Mouse (Mus musculus): ENCODE results near the gene Itpripl1. TPM values are rescaled to one million over a fixed set of nuclear protein-coding genes. Genes with fewer than 3 reads are reported as not detected.

Itpripl1 gene
- total and polyA plus RNA-seq, 3 experiments: 19.7 to 30.6 (median 23.4) TPM

GRCm38 (mm10) chr2:127133621-127134461 is 9.4 kb downstream of the Itpripl1 start, which contains the start of gene Ncaph (continued):
- TF ChIP-seq ETS1 (conservative IDR thresholded peaks at IDR 0.05; ENCODE audit: low read depth, low read length): no peak
- peak; percentile 39 for TF ChIP-seq MAX (IDR thresholded peaks at IDR 0.05; ENCODE audit: low read length)
- TF ChIP-seq BHLHE40 (IDR thresholded peaks at IDR 0.05; ENCODE audit: low read depth, low read length): peak; percentile 49
- no peak for TF ChIP-seq UBTF (IDR thresholded peaks at IDR 0.05; ENCODE audit: low read depth, low read length)
- peak; percentile 14; the same call in 1 of the 2 replicates for TF ChIP-seq MEF2A (IDR thresholded peaks at IDR 0.05; ENCODE audit: borderline replicate concordance, low read depth, low read length)
- no peak for TF ChIP-seq MAFK (IDR thresholded peaks at IDR 0.05; ENCODE audit: insufficient replicate concordance, low read length)
- peak; percentile 99 for TF ChIP-seq NRF1 (IDR thresholded peaks at IDR 0.05; ENCODE audit: low read depth, low read length)
- TF ChIP-seq GABPA (IDR thresholded peaks at IDR 0.05; ENCODE audit: insufficient replicate concordance, low read depth, low read length): no peak
- peak; percentile 84 for TF ChIP-seq MXI1 (IDR thresholded peaks at IDR 0.05; ENCODE audit: low read depth, low read length)
- TF ChIP-seq CHD1 (IDR thresholded peaks at IDR 0.05; ENCODE audit: low read depth, low read length): no peak
- TF ChIP-seq PAX5 (IDR thresholded peaks at IDR 0.05; ENCODE audit: low read length): no peak

DNA sequence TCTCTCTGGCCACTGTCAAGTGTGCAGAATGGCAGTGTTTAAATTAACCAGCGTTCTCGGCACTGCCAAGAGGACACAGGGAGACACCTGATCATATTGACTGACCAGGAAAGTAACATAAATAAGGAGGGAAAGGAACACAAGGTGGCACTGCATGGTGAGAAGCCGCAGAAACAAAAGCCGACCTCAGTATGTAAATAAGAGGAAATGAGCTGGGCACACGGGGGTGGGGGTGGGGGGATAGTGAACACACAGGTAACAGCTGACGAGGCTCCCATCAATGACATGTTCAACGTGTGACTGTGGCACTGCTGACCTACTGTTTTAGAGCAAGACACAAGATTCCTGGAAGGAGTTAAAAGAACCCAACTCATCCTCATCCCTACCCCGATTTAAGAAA is 11.9 kb downstream of the Itpripl1 start:
- H3K9ac ChIP-seq (ENCODE audit: insufficient read depth, low read depth): peak overlapping the region; percentile 73
- H3K79me2 ChIP-seq (replicated peaks; ENCODE audit: control insufficient read depth, extremely low read depth, insufficient read depth, poor library complexity, severe bottlenecking): peaks cover 60% of the 10 kb centered on the region
- peak overlapping the region; percentile 90 for H3K4me2 ChIP-seq (ENCODE audit: insufficient read depth, low read depth, poor library complexity, severe bottlenecking)
- H3K36me3 ChIP-seq (replicated peaks in 1 of 2; ENCODE audit: control insufficient read depth in 1 of 2, insufficient read depth in 1 of 2, low read length in 1 of 2): peaks cover 7 to 39% of the 10 kb centered on the region in 2 experiments
- peak; percentile 60 for DNase-seq (ENCODE audit: extremely low read depth)
- peak overlapping the region in 2 of 3 experiments; percentile 2 to 3 for H3K4me3 ChIP-seq (replicated peaks in 1 of 3; ENCODE audit: low read depth in 2 of 3, low read length in 2 of 3, poor library complexity in 1 of 3)
- no peak overlapping the region for H3K27ac ChIP-seq (ENCODE audit: insufficient read depth, low read depth)
- no peaks in the 10 kb centered on the region for H3K9me3 ChIP-seq (replicated peaks; ENCODE audit: low read length)
- H3K27me3 ChIP-seq (replicated peaks): no peaks in the 10 kb centered on the region
- peaks cover 15 to 48% of the 10 kb centered on the region in 2 experiments for H3K4me1 ChIP-seq (ENCODE audit: control insufficient read depth in 1 of 2, insufficient read depth in 2 of 2)
- in situ Hi-C loops (cut with MboI; ENCODE audit: low pct_ligation_motif_present, low pct_unique_long_range_greater_than_20kb, low sequenced_read_pairs): no loop called here
- dilution Hi-C loops (cut with MboI; ENCODE audit: extremely low pct_ligation_motif_present, extremely low pct_unique_long_range_greater_than_20kb, low sequenced_read_pairs): no loop called here
- TF ChIP-seq TBP (conservative IDR thresholded peaks at IDR 0.05; ENCODE audit: low read depth, low read length) (no peak), RAD21 (IDR thresholded peaks at IDR 0.05; ENCODE audit: low read depth, low read length) (peak; percentile 35), GABPA (IDR thresholded peaks at IDR 0.05; ENCODE audit: insufficient replicate concordance, low read depth, low read length) (no peak), IRF4 (IDR thresholded peaks at IDR 0.05; ENCODE audit: low read depth, low read length) (peak; percentile 55; the same call in 1 of the 2 replicates), POLR2AphosphoS2 (IDR thresholded peaks at IDR 0.05; ENCODE audit: low read depth, low read length) (no peak), KAT2A (IDR thresholded peaks at IDR 0.05; ENCODE audit: insufficient replicate concordance, low read length) (no peak), UBTF (IDR thresholded peaks at IDR 0.05; ENCODE audit: low read depth, low read length) (no peak), POLR2A (IDR thresholded peaks at IDR 0.05; ENCODE audit: low read depth, low read length) (no peak), TCF12 (IDR thresholded peaks at IDR 0.05; ENCODE audit: low read depth, low read length) (no peak), ZMIZ1 (IDR thresholded peaks at IDR 0.05; ENCODE audit: low read depth, low read length) (no peak), PAX5 (IDR thresholded peaks at IDR 0.05; ENCODE audit: low read length) (no peak), ZNF384 (IDR thresholded peaks at IDR 0.05; ENCODE audit: low read depth, low read length) (no peak), ETS1 (conservative IDR thresholded peaks at IDR 0.05; ENCODE audit: low read depth, low read length) (peak; percentile 80), MAFK (IDR thresholded peaks at IDR 0.05; ENCODE audit: insufficient replicate concordance, low read length) (peak; percentile 45; the same call in 1 of the 2 replicates), CHD2 (IDR thresholded peaks at IDR 0.05; ENCODE audit: low read length) (peak; percentile 82), USF1 (IDR thresholded peaks at IDR 0.05; ENCODE audit: low read depth, low read length) (no peak), MAZ (IDR thresholded peaks at IDR 0.05; ENCODE audit: low read depth, low read length) (no peak), HCFC1 (IDR thresholded peaks at IDR 0.05; ENCODE audit: low read depth, low read length) (no peak), CHD1 (IDR thresholded peaks at IDR 0.05; ENCODE audit: low read depth, low read length) (no peak), SMC3 (IDR thresholded peaks at IDR 0.05; ENCODE audit: low read depth, low read length) (peak; percentile 48), ZC3H11A (IDR thresholded peaks at IDR 0.05; ENCODE audit: low read depth, low read length) (no peak), NELFE (IDR thresholded peaks at IDR 0.05; ENCODE audit: low read depth, low read length) (no peak), BHLHE40 (IDR thresholded peaks at IDR 0.05; ENCODE audit: low read depth, low read length) (peak; percentile 76), JUN (IDR thresholded peaks at IDR 0.05; ENCODE audit: insufficient read depth, low read depth, low read length) (no peak), E2F4 (IDR thresholded peaks at IDR 0.05; ENCODE audit: insufficient replicate concordance, low read depth, low read length) (no peak), JUND (conservative IDR thresholded peaks at IDR 0.05; ENCODE audit: low read depth, low read length) (no peak), SIN3A (IDR thresholded peaks at IDR 0.05; ENCODE audit: low read length) (peak; percentile 96), MYC (IDR thresholded peaks at IDR 0.05; ENCODE audit: low read depth, low read length) (no peak), USF2 (conservative IDR thresholded peaks at IDR 0.05; ENCODE audit: low read depth, low read length) (no peak), EP300 (IDR thresholded peaks at IDR 0.05; ENCODE audit: low read length) (peak; percentile 34; the same call in 1 of the 2 replicates), NRF1 (IDR thresholded peaks at IDR 0.05; ENCODE audit: low read depth, low read length) (no peak)
